Mouse (Mus musculus) MEL (cell line): ENCODE results near the gene Sept9.

Source experiments
- CHD2 ChIP-seq: IDR thresholded peaks from 2 replicates; pipeline ENCODE4 v1.6.1; 2011; ENCODE audit warnings: low read length, improper control_type of control experiment
- CTCF ChIP-seq, 3 experiments: IDR thresholded peaks in 2 of 3; conservative IDR thresholded peaks in 1 of 3; 2 replicates each; pipeline ENCODE4 v1.5.1; 2011 to 2012; ENCODE audit warnings: low read length in 3 of 3, low read depth in 2 of 3, mild to moderate bottlenecking in 2 of 3, improper control_type of control experiment in 1 of 3, inconsistent platforms in 1 of 3, mixed read lengths in 1 of 3, moderate library complexity in 1 of 3; ENCODE audit not compliant: control insufficient read depth in 1 of 3, insufficient read depth in 1 of 3, poor library complexity in 1 of 3, severe bottlenecking in 1 of 3
- EP300 ChIP-seq, 2 experiments: IDR thresholded peaks; 2 replicates each; pipeline ENCODE4 v1.6.1; 2011; ENCODE audit warnings: improper control_type of control experiment in 2 of 2, low read length in 2 of 2, low read depth in 1 of 2, mild to moderate bottlenecking in 1 of 2
- ETS1 ChIP-seq: IDR thresholded peaks from 2 replicates; pipeline ENCODE4 v1.6.1; 2012; ENCODE audit warnings: low read depth, mild to moderate bottlenecking, inconsistent platforms, low read length, improper control_type of control experiment, moderate library complexity
- GATA1 ChIP-seq: IDR thresholded peaks from 2 replicates; pipeline ENCODE4 v1.6.1; 2011; ENCODE audit warnings: low read depth, low read length, improper control_type of control experiment
- MAFK ChIP-seq: IDR thresholded peaks from 2 replicates; pipeline ENCODE4 v1.6.1; 2011; ENCODE audit warnings: low read depth, mild to moderate bottlenecking, low read length, improper control_type of control experiment, borderline replicate concordance
- POLR2A ChIP-seq, 2 experiments: IDR thresholded peaks; 2 replicates each; pipeline ENCODE4 v1.6.1; 2011 to 2012; ENCODE audit warnings: low read length in 2 of 2, mild to moderate bottlenecking in 2 of 2, control low read depth in 1 of 2, improper control_type of control experiment in 1 of 2, low read depth in 1 of 2, moderate library complexity in 1 of 2; ENCODE audit not compliant: control insufficient read depth in 1 of 2, insufficient read depth in 1 of 2, poor library complexity in 1 of 2
- RAD21 ChIP-seq: IDR thresholded peaks from 2 replicates; pipeline ENCODE4 v1.6.1; 2011; ENCODE audit warnings: mild to moderate bottlenecking, low read depth, low read length, improper control_type of control experiment
- TBP ChIP-seq: IDR thresholded peaks from 2 replicates; pipeline ENCODE4 v1.8.0; 2011; ENCODE audit warnings: low read depth, low read length, improper control_type of control experiment
- UBTF ChIP-seq: IDR thresholded peaks from 2 replicates; pipeline ENCODE4 v1.6.1; 2012; ENCODE audit warnings: low read depth, mild to moderate bottlenecking, inconsistent platforms, low read length, improper control_type of control experiment, moderate library complexity, borderline replicate concordance; ENCODE audit not compliant: insufficient read depth

- TF ChIP-seq POLR2A (IDR thresholded peaks at IDR 0.05; ENCODE audit: control insufficient read depth in 1 of 2, insufficient read depth in 1 of 2, low read depth in 1 of 2, low read length in 2 of 2, poor library complexity in 1 of 2) (no peak), UBTF (no peak), TBP (no peak), MAFK (no peak), GATA1 (no peak), EP300 (IDR thresholded peaks at IDR 0.05; ENCODE audit: low read depth in 1 of 2, low read length in 2 of 2) (no peak), RAD21 (no peak), CTCF (IDR thresholded peaks at IDR 0.05 in 2 of 3, conservative IDR thresholded peaks at IDR 0.05 in 1 of 3; ENCODE audit: control insufficient read depth in 1 of 3, insufficient read depth in 1 of 3, low read depth in 2 of 3, low read length in 3 of 3, poor library complexity in 1 of 3, severe bottlenecking in 1 of 3) (no peak), ETS1 (no peak), CHD2 (no peak)
Measured at GRCm38 (mm10) chr11:117283048-117283888, 83.8 kb downstream of the Sept9 start.
